Mouse (Mus musculus): ENCODE data around the gene Slc9a8.

GRCm38 (mm10) chr2:167422150-167422470, 598 bp downstream of the Slc9a8 start:
- no peak for TF ChIP-seq CTCF (IDR thresholded peaks at IDR 0.05; ENCODE audit: low read depth)
- TF ChIP-seq EP300 (optimal IDR thresholded peaks at IDR 0.05) = no peak

Data from stomach, postnatal 0 days (tissue).